Mouse (Mus musculus) liver, postnatal 0 days (tissue): Measurements from ENCODE around the gene Ccl27b. TPM values are rescaled to one million over a fixed set of nuclear protein-coding genes. Genes with fewer than 3 reads are reported as not detected.

Experiments
- polyA plus RNA-seq: library from polyadenylated mRNA; unstranded; fragments of >200 nt; fragmentation: Nextera tagmentation; extraction: Ambion mirVana; gene quantifications from 2 replicates; pipeline ENCODE4 v1.2.1, GENCODE M21; 2015

Gene Ccl27b
- polyA plus RNA-seq, 1 experiment from 2014 or later, result not detected

Other genes with a start within 250 kb of the Ccl27b start
- gene Gm21586, start 215.9 kb upstream of the Ccl27b start, polyA plus RNA-seq, result not detected in 2 replicates
- gene Gm2163, start 188.5 kb upstream of the Ccl27b start, polyA plus RNA-seq, result not detected in 2 replicates
- gene Fam205a2, start 127.1 kb upstream of the Ccl27b start, polyA plus RNA-seq, result not detected in 2 replicates
- not detected in 2 replicates for gene Gm10591, start 43.1 kb upstream of the Ccl27b start, polyA plus RNA-seq
- not detected in 2 replicates for gene Gm2564, start 25.5 kb upstream of the Ccl27b start, polyA plus RNA-seq
- gene Il11ra2, start 6.6 kb downstream of the Ccl27b start, polyA plus RNA-seq, result not detected in 2 replicates
- gene 4930578G10Rik, start 80.3 kb downstream of the Ccl27b start, polyA plus RNA-seq, result 0.19 TPM in 1 of 2 replicates, not detected in the other
- not detected in 2 replicates for gene Ccl19, start 101.3 kb downstream of the Ccl27b start, polyA plus RNA-seq
- gene Ccl21a, start 118.7 kb downstream of the Ccl27b start, polyA plus RNA-seq, result 0.70 and 1.1 TPM in 2 replicates
- 0.04 TPM in 2 replicates for gene Fam205a1, start 198.6 kb downstream of the Ccl27b start, polyA plus RNA-seq
- gene Gm12394, start 201.5 kb downstream of the Ccl27b start, polyA plus RNA-seq, result 0.05 TPM in 1 of 2 replicates, not detected in the other
- gene Fam205c, start 219.0 kb downstream of the Ccl27b start, polyA plus RNA-seq, result 0.22 and 0.39 TPM in 2 replicates